Comparison of ENCODE assay signal across 8 mouse cellular contexts in the genomic region with DNA sequence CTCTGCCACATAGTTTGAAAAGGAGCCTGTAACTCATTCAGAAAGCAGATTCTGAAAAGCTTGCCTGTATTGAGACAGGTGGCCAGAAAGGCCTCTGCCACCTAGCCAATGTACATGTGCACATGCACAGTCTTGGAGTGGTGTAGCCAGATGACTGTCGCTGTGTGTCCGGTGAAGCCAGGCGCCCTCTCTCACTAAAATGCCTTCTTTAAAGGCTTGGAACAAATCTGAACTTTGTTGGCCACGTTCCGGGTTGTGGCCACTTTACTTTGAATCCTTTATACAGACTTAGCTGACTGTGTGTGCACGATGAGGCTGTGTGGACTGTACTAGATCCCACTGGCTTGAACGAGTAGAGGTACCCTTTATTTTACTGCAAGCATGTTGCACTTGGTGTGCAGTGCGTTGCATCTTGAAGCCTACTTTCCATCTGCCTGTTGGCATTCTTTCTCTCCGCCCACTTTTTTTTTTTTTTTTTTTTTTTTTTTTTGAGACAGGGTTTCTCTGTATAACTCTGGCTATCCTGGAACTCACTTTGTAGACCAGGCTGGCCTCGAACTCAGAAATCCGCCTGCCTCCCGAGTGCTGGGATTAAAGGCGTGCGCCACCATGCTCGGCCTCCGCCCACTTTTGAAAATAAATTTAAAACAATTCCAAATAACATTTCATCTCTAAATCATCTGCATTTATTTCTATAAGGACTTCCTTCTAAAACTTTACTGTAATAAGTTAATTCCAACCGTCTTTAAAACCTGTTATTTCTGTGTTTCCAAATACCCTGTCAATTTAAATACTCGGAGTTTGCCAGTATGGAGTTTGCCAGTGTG. TPM values are rescaled to one million over a fixed set of nuclear protein-coding genes. Genes with fewer than 3 reads are reported as not detected.
DNase-seq lines count a peak whose midpoint lies in the region; ATAC-seq and TF ChIP-seq lines count a peak whose summit lies in the region.

No protein-coding gene starts in this region.

- peak overlapping the region; percentile 99 for H3K27ac ChIP-seq in lung, embryonic 14.5 days (ENCODE audit: low read depth)
- H3K27ac ChIP-seq in embryonic fibroblast, embryonic 13.5 days (ENCODE audit: insufficient read depth, low read length): no peak overlapping the region
- H3K27ac ChIP-seq in liver, postnatal 0 days (ENCODE audit: low read depth): peak overlapping the region; percentile 99
- H3K27ac ChIP-seq in stomach, postnatal 0 days (replicated peaks): peak overlapping the region; percentile 99

- no peak for TF ChIP-seq EP300 in liver, postnatal 0 days (IDR thresholded peaks at IDR 0.05; ENCODE audit: low read depth)
- no peak for TF ChIP-seq EP300 in stomach, postnatal 0 days (optimal IDR thresholded peaks at IDR 0.05)

- H3K9me3 ChIP-seq in lung, embryonic 14.5 days (ENCODE audit: low read depth, low read length): no peaks in the 10 kb centered on the region
- no peaks in the 10 kb centered on the region for H3K9me3 ChIP-seq in liver, postnatal 0 days (ENCODE audit: low read length)
- H3K9me3 ChIP-seq in stomach, postnatal 0 days (ENCODE audit: control insufficient read depth, low read length): no peaks in the 10 kb centered on the region

- peaks cover 39% of the 10 kb centered on the region for H3K36me3 ChIP-seq in lung, embryonic 14.5 days (ENCODE audit: insufficient read depth)
- H3K36me3 ChIP-seq in liver, postnatal 0 days (replicated peaks; ENCODE audit: insufficient read depth, low read length): peaks cover 18% of the 10 kb centered on the region
- peaks cover 1% of the 10 kb centered on the region for H3K36me3 ChIP-seq in stomach, postnatal 0 days (ENCODE audit: control insufficient read depth, insufficient read depth, low read length)

- WGBS in lung, embryonic 14.5 days: 51% methylated on average over 18 of the region's 18 CpGs
- 47% methylated on average over 18 of the region's 18 CpGs for WGBS in liver, postnatal 0 days (ENCODE audit: insufficient replicate concordance)
- WGBS in stomach, postnatal 0 days: 46% methylated on average over 18 of the region's 18 CpGs

- peak overlapping the region; percentile 89 for H3K4me3 ChIP-seq in lung, embryonic 14.5 days (ENCODE audit: low read depth, low read length)
- peak overlapping the region; percentile 96 for H3K4me3 ChIP-seq in embryonic fibroblast, embryonic 13.5 days (ENCODE audit: insufficient read depth, low read length)
- H3K4me3 ChIP-seq in liver, postnatal 0 days (ENCODE audit: low read depth, low read length): peak overlapping the region; percentile 90
- peak overlapping the region; percentile 88 for H3K4me3 ChIP-seq in stomach, postnatal 0 days (ENCODE audit: low read depth, low read length)

- peak overlapping the region; percentile 68 for H3K4me2 ChIP-seq in lung, embryonic 14.5 days
- peak overlapping the region; percentile 93 for H3K4me2 ChIP-seq in liver, postnatal 0 days (ENCODE audit: low read depth, low read length)
- H3K4me2 ChIP-seq in stomach, postnatal 0 days (replicated peaks; ENCODE audit: low read depth): peak overlapping the region; percentile 93

- TF ChIP-seq POLR2A in embryonic fibroblast, embryonic 13.5 days (IDR thresholded peaks at IDR 0.05; ENCODE audit: low read depth, low read length): peak; percentile 56

- TF ChIP-seq CTCF in lung, embryonic 14.5 days (IDR thresholded peaks at IDR 0.05; ENCODE audit: low read depth): no peak
- no peak for TF ChIP-seq CTCF in embryonic fibroblast, embryonic 13.5 days (IDR thresholded peaks at IDR 0.05; ENCODE audit: borderline replicate concordance, insufficient read depth, low read length)
- no peak for TF ChIP-seq CTCF in liver, postnatal 0 days (IDR thresholded peaks at IDR 0.05; ENCODE audit: low read depth)
- no peak for TF ChIP-seq CTCF in stomach, postnatal 0 days (IDR thresholded peaks at IDR 0.05; ENCODE audit: low read depth)

- no peaks in the 10 kb centered on the region for H3K4me1 ChIP-seq in lung, embryonic 14.5 days (ENCODE audit: insufficient read depth)
- peaks cover 4% of the 10 kb centered on the region; the same call in 1 of the 2 replicates for H3K4me1 ChIP-seq in embryonic fibroblast, embryonic 13.5 days (ENCODE audit: control insufficient read depth, insufficient read depth, low read length)
- H3K4me1 ChIP-seq in liver, postnatal 0 days (ENCODE audit: insufficient read depth): peaks cover 11% of the 10 kb centered on the region
- no peaks in the 10 kb centered on the region for H3K4me1 ChIP-seq in stomach, postnatal 0 days (replicated peaks; ENCODE audit: control insufficient read depth, insufficient read depth)

- peak overlapping the region; percentile 94 for H3K9ac ChIP-seq in lung, embryonic 14.5 days
- H3K9ac ChIP-seq in liver, postnatal 0 days (replicated peaks): peak overlapping the region; percentile 88
- peak overlapping the region; percentile 93 for H3K9ac ChIP-seq in stomach, postnatal 0 days (ENCODE audit: low read length)

- ATAC-seq in lung, embryonic 14.5 days (ENCODE audit: insufficient read depth): no peak
- no peak for ATAC-seq in liver, postnatal 0 days
- ATAC-seq in stomach, postnatal 0 days (ENCODE audit: low FRiP score, low TSS enrichment): no peak

- peak; percentile 51 for DNase-seq in lung, embryonic 14.5 days
- no peak for DNase-seq in lung, postnatal 36 days
- DNase-seq in T-cell, adult 2 months (ENCODE audit: low spot score): peak; percentile 5
- DNase-seq in induced T-regulatory cell, adult 2 months (ENCODE audit: low read depth): peak; percentile 52
- DNase-seq in liver, postnatal 0 days: peak; percentile 29
- peak; percentile 30 for DNase-seq in stomach, postnatal 0 days (ENCODE audit: low spot score)
- DNase-seq in adrenal gland, adult 18-20 months (ENCODE audit: low spot score in 2 of 2): no peak

- H3K27me3 ChIP-seq in lung, embryonic 14.5 days (ENCODE audit: insufficient read depth, low read length): no peaks in the 10 kb centered on the region
- no peaks in the 10 kb centered on the region for H3K27me3 ChIP-seq in liver, postnatal 0 days (ENCODE audit: insufficient read depth, low read length)
- no peaks in the 10 kb centered on the region for H3K27me3 ChIP-seq in stomach, postnatal 0 days (ENCODE audit: control insufficient read depth, insufficient read depth, low read length)

RNA-seq across cellular contexts. Expression of gene Alg5, which starts 1.0 kb away (rescaled TPM):
- polyA plus RNA-seq in lung, embryonic 14.5 days (2014; fragmentation: Nextera tagmentation; extraction: Ambion mirVana): 50.7 and 57.1 TPM in 2 replicates
- polyA plus RNA-seq in embryonic fibroblast, embryonic 13.5 days (2011; ENCODE audit: insufficient read length, low read depth, missing spikeins): 51.9 and 58.3 TPM in 2 replicates
- polyA plus RNA-seq in liver, postnatal 0 days (2015; fragmentation: Nextera tagmentation; extraction: Ambion mirVana): 41.4 and 43.4 TPM in 2 replicates
- 81.3 and 84.7 TPM in 2 replicates for polyA plus RNA-seq in stomach, postnatal 0 days (2015; fragmentation: Nextera tagmentation; extraction: Ambion mirVana)
- 10 to 100 TPM; 33.6 to 43.3 TPM for total RNA-seq in adrenal gland, adult 18-20 months (2021)

RNA-seq across cellular contexts. Expression of gene Exosc8, which starts 1.1 kb away (rescaled TPM):
- polyA plus RNA-seq in lung, embryonic 14.5 days (2014; fragmentation: Nextera tagmentation; extraction: Ambion mirVana): 149 and 154 TPM in 2 replicates
- 57.4 and 81.5 TPM in 2 replicates for polyA plus RNA-seq in embryonic fibroblast, embryonic 13.5 days (2011; ENCODE audit: insufficient read length, low read depth, missing spikeins)
- 38.7 and 42.7 TPM in 2 replicates for polyA plus RNA-seq in liver, postnatal 0 days (2015; fragmentation: Nextera tagmentation; extraction: Ambion mirVana)
- 37.1 and 41.3 TPM in 2 replicates for polyA plus RNA-seq in stomach, postnatal 0 days (2015; fragmentation: Nextera tagmentation; extraction: Ambion mirVana)
- 10 to 100 TPM; 25.7 to 34.4 TPM for total RNA-seq in adrenal gland, adult 18-20 months (2021)

RNA-seq across cellular contexts. Expression of gene Smad9, which starts 19.1 kb away (rescaled TPM):
- polyA plus RNA-seq in lung, embryonic 14.5 days (2014; fragmentation: Nextera tagmentation; extraction: Ambion mirVana): 2.4 and 2.9 TPM in 2 replicates
- 1.3 and 1.5 TPM in 2 replicates for polyA plus RNA-seq in embryonic fibroblast, embryonic 13.5 days (2011; ENCODE audit: insufficient read length, low read depth, missing spikeins)
- polyA plus RNA-seq in liver, postnatal 0 days (2015; fragmentation: Nextera tagmentation; extraction: Ambion mirVana): 0.86 and 1.4 TPM in 2 replicates
- polyA plus RNA-seq in stomach, postnatal 0 days (2015; fragmentation: Nextera tagmentation; extraction: Ambion mirVana): 0.56 and 0.87 TPM in 2 replicates
- 10 to 100 TPM in 1 of 2 experiments, 1 to 10 TPM in 1; 9.8 to 19.8 TPM for total RNA-seq in adrenal gland, adult 18-20 months (2021)

RNA-seq across cellular contexts. Expression of gene Gm21958, which starts 22.2 kb away (rescaled TPM):
- polyA plus RNA-seq in lung, embryonic 14.5 days (2014; fragmentation: Nextera tagmentation; extraction: Ambion mirVana): 1.7 TPM in 1 of 2 replicates, not detected in the other
- polyA plus RNA-seq in embryonic fibroblast, embryonic 13.5 days (2011; ENCODE audit: insufficient read length, low read depth, missing spikeins): not detected in 2 replicates
- not detected in 2 replicates for polyA plus RNA-seq in liver, postnatal 0 days (2015; fragmentation: Nextera tagmentation; extraction: Ambion mirVana)
- 0.48 TPM in 1 of 2 replicates, not detected in the other for polyA plus RNA-seq in stomach, postnatal 0 days (2015; fragmentation: Nextera tagmentation; extraction: Ambion mirVana)
- total RNA-seq in adrenal gland, adult 18-20 months (2021): not detected

RNA-seq across cellular contexts. Expression of gene Supt20, which starts 43.7 kb away (rescaled TPM):
- polyA plus RNA-seq in lung, embryonic 14.5 days (2014; fragmentation: Nextera tagmentation; extraction: Ambion mirVana): 103 and 106 TPM in 2 replicates
- polyA plus RNA-seq in embryonic fibroblast, embryonic 13.5 days (2011; ENCODE audit: insufficient read length, low read depth, missing spikeins): 89.8 and 121 TPM in 2 replicates
- polyA plus RNA-seq in liver, postnatal 0 days (2015; fragmentation: Nextera tagmentation; extraction: Ambion mirVana): 17.2 and 19.9 TPM in 2 replicates
- polyA plus RNA-seq in stomach, postnatal 0 days (2015; fragmentation: Nextera tagmentation; extraction: Ambion mirVana): 36.0 and 40.8 TPM in 2 replicates
- 10 to 100 TPM; 35.6 to 37.4 TPM for total RNA-seq in adrenal gland, adult 18-20 months (2021)

Comparison
In these comparisons a context has a peak if more than half of its experiments do, and no peak if none do; other contexts are left out.
1. DNase-seq: peak in lung, embryonic 14.5 days (single experiment), T-cell, adult 2 months (single experiment), induced T-regulatory cell, adult 2 months (single experiment), liver, postnatal 0 days (single experiment) and stomach, postnatal 0 days (single experiment); none in lung, postnatal 36 days (single experiment) and adrenal gland, adult 18-20 months (0 of 2).
2. Peak in every context shown above with its lines, with median percentiles within 50 percentile points of each other: H3K4me2 ChIP-seq, H3K4me3 ChIP-seq and H3K9ac ChIP-seq.